Mouse (Mus musculus) embryonic facial prominence, embryonic 11.5 days (tissue): Measurements from ENCODE around the gene Dusp10. TPM values are rescaled to one million over a fixed set of nuclear protein-coding genes. Genes with fewer than 3 reads are reported as not detected.

Experiments
- ATAC-seq: fragments of 200-750 bp; cut with Nextera tagmentation; replicated peaks from 2 replicates; pipeline ENCODE4 v1.8.0; 2017; ENCODE audit warnings: low read depth; ENCODE audit not compliant: insufficient number of reproducible peaks, low FRiP score, low TSS enrichment
- DNase-seq: peaks from one replicate; pipeline ENCODE4 v3.0.0-alpha.2; 2015; ENCODE audit warnings: low spot score
- H3K27ac ChIP-seq: fragments of 300-500 bp; sonication (generic); replicated peaks from 2 replicates; pipeline ENCODE4 v1.5.1; 2014; ENCODE audit warnings: mild to moderate bottlenecking, low read depth, low read length, control low read depth
- H3K27me3 ChIP-seq: fragments of 300-500 bp; sonication (generic); 2 replicates; pipeline ENCODE4 v1.6.1; 2014; ENCODE audit warnings: mild to moderate bottlenecking, low read length, moderate library complexity, mixed read lengths; ENCODE audit not compliant: control insufficient read depth, insufficient read depth
- H3K36me3 ChIP-seq: fragments of 300-500 bp; sonication (generic); replicated peaks from 2 replicates; pipeline ENCODE4 v1.6.1; 2014; ENCODE audit warnings: low read depth, mild to moderate bottlenecking, low read length, moderate library complexity, mixed read lengths; ENCODE audit not compliant: control insufficient read depth, insufficient read depth
- H3K4me1 ChIP-seq: fragments of 300-500 bp; sonication (generic); 2 replicates; pipeline ENCODE4 v1.6.1; 2014; ENCODE audit warnings: low read length, mixed read lengths; ENCODE audit not compliant: control insufficient read depth, insufficient read depth
- H3K4me2 ChIP-seq: fragments of 300-500 bp; sonication (generic); 2 replicates; pipeline ENCODE4 v1.6.1; 2014; ENCODE audit warnings: low read depth, mild to moderate bottlenecking, control low read depth, low read length, moderate library complexity
- H3K4me3 ChIP-seq: fragments of 300-500 bp; sonication (generic); 2 replicates; pipeline ENCODE4 v1.5.1; 2014; ENCODE audit warnings: low read depth, low read length, control low read depth
- H3K9ac ChIP-seq: fragments of 300-500 bp; sonication (generic); replicated peaks from 2 replicates; pipeline ENCODE4 v1.6.1; 2014; ENCODE audit warnings: mild to moderate bottlenecking, control low read depth, low read length
- H3K9me3 ChIP-seq: fragments of 300-500 bp; sonication (generic); replicated peaks from 2 replicates; pipeline ENCODE4 v1.6.1; 2016; ENCODE audit warnings: mild to moderate bottlenecking, low read length, inconsistent platforms, mixed read lengths; ENCODE audit not compliant: control insufficient read depth
- WGBS: fragments of 180-500 bp; shearing (Covaris S2); extraction: QIAGEN DNeasy Blood & Tissue Kit; methylation state at CpG from one replicate; pipeline ENCODE4 v1.1.7; 2014; 5-methylcytosine and 5-hydroxymethylcytosine counted together
- polyA plus RNA-seq: library from polyadenylated mRNA; unstranded; fragments of >200 nt; fragmentation: Nextera tagmentation; extraction: Ambion mirVana; gene quantifications from 2 replicates; pipeline ENCODE4 v1.2.1, GENCODE M21; 2014

The Dusp10 gene
- polyA plus RNA-seq, 1 experiment from 2014 or later, result 4.6 TPM

DNA sequence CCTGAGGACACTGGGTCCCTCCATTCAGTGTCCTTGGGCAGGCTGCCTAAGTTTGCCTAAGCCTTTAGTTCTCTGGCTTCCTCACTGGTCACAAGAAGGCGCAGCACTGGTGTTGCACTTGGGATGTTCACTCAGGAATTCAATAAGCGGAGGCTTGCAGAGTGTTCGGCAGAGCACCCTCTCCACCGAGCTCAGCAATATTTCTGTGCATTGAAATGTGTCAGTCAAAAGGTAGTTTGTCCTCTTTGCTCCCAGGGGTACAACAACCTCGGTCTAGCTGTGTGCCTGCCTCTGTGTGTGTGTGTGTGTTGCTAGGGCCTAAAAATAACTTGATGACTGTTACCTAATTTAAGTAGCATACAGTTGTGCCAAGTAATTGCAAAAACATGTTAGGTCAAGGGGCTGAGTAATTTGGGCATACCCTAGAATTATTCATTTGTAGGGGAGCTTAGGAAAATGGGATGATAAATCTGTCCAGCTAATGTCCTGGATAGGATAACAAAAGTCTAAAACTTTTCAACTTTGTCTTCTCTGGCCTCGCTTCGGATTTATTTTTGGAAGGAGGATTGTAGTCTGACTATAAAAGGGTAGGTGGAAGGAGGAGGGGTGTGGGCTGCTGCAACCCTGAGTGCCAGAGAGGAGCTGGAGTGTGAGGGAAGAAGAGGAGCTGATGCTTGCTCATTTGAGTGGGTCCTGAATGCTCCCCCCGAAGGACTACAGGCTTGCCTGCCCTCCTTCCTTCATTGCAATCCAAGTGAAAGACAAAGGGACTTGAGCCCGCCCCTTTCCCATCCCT, 28.9 kb downstream of the Dusp10 start:
- H3K4me1 ChIP-seq, result no peaks in the 10 kb centered on the region
- H3K4me3 ChIP-seq, result no peak overlapping the region
- H3K36me3 ChIP-seq, result no peaks in the 10 kb centered on the region
- H3K9me3 ChIP-seq, result no peaks in the 10 kb centered on the region
- 60% methylated on average over 9 of the region's 9 CpGs for WGBS
- no peak for ATAC-seq
- H3K27me3 ChIP-seq, result no peaks in the 10 kb centered on the region
- DNase-seq, result no peak
- H3K4me2 ChIP-seq, result no peak overlapping the region
- no peak overlapping the region for H3K27ac ChIP-seq
- H3K9ac ChIP-seq, result no peak overlapping the region

DNA sequence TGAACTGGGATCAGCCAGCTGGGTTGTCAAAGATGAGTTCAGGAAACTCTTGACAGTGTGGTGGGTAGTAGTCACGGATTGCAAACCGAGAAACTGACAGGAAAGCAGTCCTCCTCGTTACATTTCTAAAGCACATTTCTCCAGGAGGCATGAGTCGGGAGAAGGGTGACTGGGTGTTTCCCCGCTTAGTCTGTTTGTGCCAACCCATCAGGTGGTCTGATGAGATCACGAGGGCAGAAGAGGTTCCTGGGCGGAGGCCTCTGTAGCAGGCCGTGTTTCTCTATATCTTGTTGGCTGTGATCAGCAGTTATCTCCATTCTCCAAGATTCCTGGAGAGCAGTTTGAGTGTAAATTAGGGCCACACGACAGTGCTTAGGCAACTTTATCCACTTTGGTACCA, 29.6 kb downstream of the Dusp10 start:
- no peaks in the 10 kb centered on the region for H3K36me3 ChIP-seq
- no peak overlapping the region for H3K27ac ChIP-seq
- H3K27me3 ChIP-seq, result no peaks in the 10 kb centered on the region
- H3K4me3 ChIP-seq, result no peak overlapping the region
- no peaks in the 10 kb centered on the region for H3K4me1 ChIP-seq
- no peaks in the 10 kb centered on the region for H3K9me3 ChIP-seq
- DNase-seq (no peak), ATAC-seq (no peak)
- H3K9ac ChIP-seq, result no peak overlapping the region
- no peak overlapping the region for H3K4me2 ChIP-seq
- WGBS, result 76% methylated on average over 9 of the region's 9 CpGs

DNA sequence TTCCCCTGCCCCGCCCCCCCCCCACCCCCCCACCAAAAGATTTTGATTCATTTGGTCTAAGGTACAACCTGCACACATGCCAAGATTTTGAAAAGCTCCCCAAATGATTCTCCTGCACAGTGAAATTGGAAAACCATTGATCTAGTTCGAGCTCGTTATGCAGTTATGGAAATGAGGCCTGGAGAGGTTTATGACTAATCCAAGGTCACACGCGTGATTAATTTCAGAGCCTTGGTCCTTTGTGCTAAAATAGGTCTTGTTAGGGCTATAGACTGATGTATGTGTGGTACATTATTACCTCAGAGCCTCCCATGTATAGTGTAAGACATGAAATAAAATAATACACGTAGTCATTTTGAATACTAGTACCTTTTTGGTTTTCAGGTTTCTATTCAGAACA, 30.3 kb downstream of the Dusp10 start:
- Histone ChIP-seq H3K4me1 (no peaks in the 10 kb centered on the region), H3K9me3 (no peaks in the 10 kb centered on the region), H3K27me3 (no peaks in the 10 kb centered on the region), H3K9ac (no peak overlapping the region), H3K36me3 (no peaks in the 10 kb centered on the region), H3K4me3 (no peak overlapping the region), H3K4me2 (no peak overlapping the region), H3K27ac (no peak overlapping the region)
- 83% methylated on average over 6 of the region's 6 CpGs for WGBS
- no peak for DNase-seq
- ATAC-seq, result no peak

DNA sequence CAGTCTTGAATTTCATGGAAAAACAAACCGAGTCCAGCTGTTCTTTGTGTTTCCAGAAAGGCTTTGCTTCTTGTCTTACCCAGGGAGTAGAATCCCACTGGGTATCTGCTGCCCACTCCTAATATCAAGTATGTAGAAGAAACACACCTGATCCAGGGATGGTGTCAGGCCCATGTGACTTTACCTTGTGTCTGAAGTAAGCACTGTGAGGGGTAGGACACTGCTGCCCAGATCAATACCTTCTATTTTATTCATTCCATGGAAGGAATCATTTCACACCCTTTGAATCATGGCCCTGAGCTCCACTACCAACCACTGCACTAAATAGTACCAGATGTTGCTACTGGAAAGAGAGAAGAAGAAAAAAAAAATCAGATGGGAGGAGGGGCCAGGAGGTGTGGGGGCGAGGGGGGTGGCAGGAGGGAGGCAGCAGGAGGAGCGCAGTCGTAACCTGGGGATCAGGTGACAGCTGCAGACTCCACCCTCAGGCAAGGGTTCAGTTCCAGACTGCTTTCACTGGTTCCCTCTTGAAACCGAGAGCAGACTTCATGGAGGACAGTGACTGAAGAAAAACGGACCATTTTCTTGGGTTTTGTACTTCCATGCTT, 33.1 kb downstream of the Dusp10 start:
- Histone ChIP-seq H3K9ac (no peak overlapping the region), H3K27me3 (no peaks in the 10 kb centered on the region), H3K36me3 (no peaks in the 10 kb centered on the region), H3K27ac (no peak overlapping the region), H3K9me3 (no peaks in the 10 kb centered on the region), H3K4me2 (no peak overlapping the region), H3K4me3 (no peak overlapping the region), H3K4me1 (no peaks in the 10 kb centered on the region)
- ATAC-seq (peak; percentile 74), DNase-seq (peak; percentile 82)
- WGBS, result 18% methylated on average over 6 of the region's 6 CpGs

DNA sequence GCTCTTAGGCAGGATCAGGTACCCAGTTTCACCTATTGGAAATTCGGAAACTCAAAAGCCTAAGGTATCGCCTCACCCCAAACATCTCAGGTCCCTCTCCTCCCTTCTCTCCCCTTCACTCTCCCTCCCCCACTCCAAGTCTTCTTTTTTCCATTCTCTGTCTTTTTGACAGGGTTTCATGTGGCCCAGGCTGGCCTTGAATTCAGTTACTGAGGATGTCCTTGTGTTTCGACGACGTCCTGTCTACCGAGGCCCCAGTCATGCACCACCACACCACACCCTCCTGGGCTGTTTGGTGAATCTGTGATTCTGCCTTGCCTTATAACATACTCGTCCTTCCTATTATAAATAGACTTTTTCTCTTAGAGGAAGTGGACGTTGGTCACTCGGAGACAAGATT, 34.7 kb downstream of the Dusp10 start:
- no peaks in the 10 kb centered on the region for H3K36me3 ChIP-seq
- H3K4me2 ChIP-seq, result no peak overlapping the region
- no peak overlapping the region for H3K4me3 ChIP-seq
- ATAC-seq, result no peak
- H3K4me1 ChIP-seq, result no peaks in the 10 kb centered on the region
- DNase-seq, result no peak
- H3K27me3 ChIP-seq, result no peaks in the 10 kb centered on the region
- H3K9ac ChIP-seq, result no peak overlapping the region
- H3K9me3 ChIP-seq, result no peaks in the 10 kb centered on the region
- no peak overlapping the region for H3K27ac ChIP-seq
- 85% methylated on average over 9 of the region's 9 CpGs for WGBS

DNA sequence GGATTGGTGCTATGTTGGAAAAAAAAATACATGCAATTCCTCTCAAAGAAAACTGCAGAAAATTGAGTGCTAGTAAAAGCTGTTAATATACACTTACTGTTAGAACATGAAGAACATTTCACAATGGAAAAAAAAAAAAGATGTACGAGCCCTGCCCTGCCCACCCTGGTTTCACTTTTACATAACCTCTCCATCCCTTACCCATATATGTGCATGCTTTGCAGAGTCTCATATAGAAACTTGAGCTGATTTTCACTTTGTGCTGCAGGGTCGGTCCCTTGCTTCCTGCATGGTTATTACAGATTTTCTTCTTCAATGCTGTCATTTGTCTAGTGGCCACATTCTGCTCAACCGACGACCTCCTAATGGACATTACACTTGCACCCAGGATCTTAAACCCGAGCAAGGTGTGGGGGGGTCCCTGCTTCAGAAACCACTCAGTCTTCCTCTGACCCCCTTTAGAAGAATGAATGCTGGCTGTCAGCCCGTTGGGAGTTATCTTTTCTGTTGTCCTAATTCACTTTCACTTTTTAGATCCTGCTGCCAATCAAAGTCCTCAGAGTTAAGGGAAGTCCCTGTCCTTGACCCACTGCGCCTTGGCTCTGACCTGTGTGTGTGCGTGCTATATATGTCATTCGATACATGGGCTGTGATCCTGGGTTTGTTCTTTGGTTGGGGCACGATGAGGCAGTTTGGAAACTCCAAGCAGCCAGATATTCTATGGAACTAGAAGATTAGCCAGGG, 35.7 kb downstream of the Dusp10 start:
- ATAC-seq, result no peak
- no peak for DNase-seq

DNA sequence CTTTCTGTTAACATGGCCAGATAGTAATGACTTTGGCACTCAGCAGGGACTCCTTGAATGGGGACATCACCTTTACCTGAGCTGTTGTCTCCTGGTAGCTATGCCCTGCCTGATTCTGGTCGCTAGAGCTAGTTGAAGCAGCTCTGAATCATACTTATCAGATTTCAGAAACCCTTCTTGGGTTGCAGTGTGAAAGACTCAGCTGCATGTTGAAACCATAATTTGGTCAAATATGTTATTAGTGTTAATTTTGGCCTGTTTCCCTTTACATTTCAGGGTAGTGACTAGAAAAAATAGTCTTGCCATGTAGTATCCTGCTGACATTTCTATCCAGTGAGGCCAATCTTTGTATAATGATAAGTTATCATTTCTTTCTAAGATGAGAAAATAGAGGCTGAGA, 38.2 kb downstream of the Dusp10 start:
- Histone ChIP-seq H3K27me3 (no peaks in the 10 kb centered on the region), H3K27ac (no peak overlapping the region), H3K9me3 (no peaks in the 10 kb centered on the region), H3K9ac (no peak overlapping the region), H3K4me3 (no peak overlapping the region), H3K36me3 (no peaks in the 10 kb centered on the region), H3K4me1 (no peaks in the 10 kb centered on the region), H3K4me2 (no peak overlapping the region)
- DNase-seq (no peak), ATAC-seq (no peak)
- 38% methylated on average over 1 of the region's 1 CpGs for WGBS

More for the DNA sequence above, 35.7 kb downstream of the Dusp10 start:
- H3K27me3 ChIP-seq, result no peaks in the 10 kb centered on the region
- H3K27ac ChIP-seq, result no peak overlapping the region
- no peak overlapping the region for H3K4me2 ChIP-seq
- H3K4me1 ChIP-seq, result no peaks in the 10 kb centered on the region
- 59% methylated on average over 10 of the region's 10 CpGs for WGBS
- no peaks in the 10 kb centered on the region for H3K9me3 ChIP-seq
- no peak overlapping the region for H3K9ac ChIP-seq
- no peaks in the 10 kb centered on the region for H3K36me3 ChIP-seq
- no peak overlapping the region for H3K4me3 ChIP-seq

DNA sequence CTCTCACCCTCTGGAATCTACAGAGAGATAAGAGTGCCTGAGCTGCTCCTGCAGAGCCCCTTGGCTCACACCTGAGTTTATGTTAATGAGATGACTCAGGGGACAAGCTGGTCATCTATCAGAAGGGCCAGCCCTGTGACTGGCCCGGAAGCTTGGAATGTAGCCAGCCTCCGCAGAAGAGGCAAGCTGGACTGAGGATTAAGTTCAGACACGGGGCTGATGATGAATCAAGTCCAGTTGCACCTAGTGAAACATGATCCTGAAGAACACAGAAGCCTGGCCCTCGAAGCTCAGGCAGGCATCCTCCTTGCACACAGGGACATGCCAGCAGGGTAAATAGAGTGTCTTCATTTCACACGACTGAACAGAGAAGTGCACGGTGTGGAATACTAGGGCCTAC, 38.7 kb downstream of the Dusp10 start:
- no peak overlapping the region for H3K4me3 ChIP-seq
- ATAC-seq, result no peak
- H3K4me2 ChIP-seq, result no peak overlapping the region
- H3K9me3 ChIP-seq, result no peaks in the 10 kb centered on the region
- WGBS, result 27% methylated on average over 6 of the region's 6 CpGs
- DNase-seq, result no peak
- H3K4me1 ChIP-seq, result no peaks in the 10 kb centered on the region
- no peaks in the 10 kb centered on the region for H3K36me3 ChIP-seq
- H3K9ac ChIP-seq, result no peak overlapping the region; the same call in 1 of the 2 replicates
- H3K27ac ChIP-seq, result no peak overlapping the region
- no peaks in the 10 kb centered on the region for H3K27me3 ChIP-seq
